Mouse (Mus musculus) neural tube, embryonic 12.5 days (tissue): ENCODE measurements around the gene Mbnl1. TPM values are rescaled to one million over a fixed set of nuclear protein-coding genes. Genes with fewer than 3 reads are reported as not detected.

Experiments
- ATAC-seq: fragments of 200-750 bp; cut with Nextera tagmentation; 2 replicates; pipeline ENCODE4 v1.8.0; 2017; ENCODE audit warnings: low read depth, mild to moderate bottlenecking, moderate TSS enrichment, moderate library complexity; ENCODE audit not compliant: low FRiP score
- H3K27ac ChIP-seq: fragments of 300-500 bp; sonication (generic); 2 replicates; pipeline ENCODE4 v1.5.1; 2016
- H3K27me3 ChIP-seq: fragments of 300-500 bp; sonication (generic); replicated peaks from 2 replicates; pipeline ENCODE4 v1.6.1; 2016; ENCODE audit warnings: mild to moderate bottlenecking
- H3K36me3 ChIP-seq: fragments of 300-500 bp; sonication (generic); 2 replicates; pipeline ENCODE4 v1.6.1; 2016; ENCODE audit warnings: mild to moderate bottlenecking
- H3K4me1 ChIP-seq: fragments of 300-500 bp; sonication (generic); 2 replicates; pipeline ENCODE4 v1.6.1; 2016
- H3K4me2 ChIP-seq: fragments of 300-500 bp; sonication (generic); replicated peaks from 2 replicates; pipeline ENCODE4 v1.6.1; 2016; ENCODE audit warnings: mild to moderate bottlenecking
- H3K4me3 ChIP-seq: fragments of 300-500 bp; sonication (generic); 2 replicates; pipeline ENCODE4 v1.5.1; 2016
- H3K9ac ChIP-seq: fragments of 300-500 bp; sonication (generic); 2 replicates; pipeline ENCODE4 v1.6.1; 2016; ENCODE audit warnings: mild to moderate bottlenecking
- H3K9me3 ChIP-seq: fragments of 300-500 bp; sonication (generic); 2 replicates; pipeline ENCODE4 v1.6.1; 2016; ENCODE audit warnings: mild to moderate bottlenecking
- WGBS: fragments of 180-500 bp; shearing (Covaris S2); methylation state at CpG from one replicate; pipeline ENCODE4 v1.1.7; 2016; 5-methylcytosine and 5-hydroxymethylcytosine counted together
- polyA plus RNA-seq: library from polyadenylated mRNA; unstranded; fragments of >200 nt; fragmentation: Nextera tagmentation; extraction: Ambion mirVana; gene quantifications from 2 replicates; pipeline ENCODE4 v1.2.1, GENCODE M21; 2016

The Mbnl1 gene
- polyA plus RNA-seq, 1 experiment from 2014 or later, result 45.6 TPM

DNA sequence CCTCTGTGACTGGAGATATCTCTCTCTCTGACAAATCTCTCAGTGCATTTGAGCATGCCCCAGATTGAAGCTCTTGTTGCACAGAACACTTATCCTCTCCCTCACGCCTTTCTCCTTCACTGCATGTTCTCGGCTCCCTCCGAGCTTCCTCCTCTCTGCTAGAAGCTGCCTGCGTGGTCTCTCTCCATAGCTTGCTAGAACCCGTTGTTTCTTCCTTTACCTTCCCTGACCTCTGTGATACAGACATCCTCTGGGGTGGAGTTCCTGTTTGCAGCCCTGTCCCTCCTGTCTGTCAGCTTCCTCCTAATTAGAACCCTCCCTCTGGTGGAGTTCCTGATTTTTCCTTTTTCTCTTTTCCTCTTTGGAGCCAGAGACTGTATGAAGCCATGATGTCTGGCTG is 108.1 kb downstream of the Mbnl1 start:
- Histone ChIP-seq H3K27ac (no peak overlapping the region), H3K36me3 (no peaks in the 10 kb centered on the region), H3K4me1 (0 out of 2 replicates have a peak, but pooled peaks cover 3% of the 10 kb centered on the region), H3K9ac (no peak overlapping the region), H3K9me3 (no peaks in the 10 kb centered on the region), H3K4me3 (no peak overlapping the region), H3K27me3 (no peaks in the 10 kb centered on the region), H3K4me2 (no peak overlapping the region)
- no peak for ATAC-seq
- 46% methylated on average over 5 of the region's 5 CpGs for WGBS

DNA sequence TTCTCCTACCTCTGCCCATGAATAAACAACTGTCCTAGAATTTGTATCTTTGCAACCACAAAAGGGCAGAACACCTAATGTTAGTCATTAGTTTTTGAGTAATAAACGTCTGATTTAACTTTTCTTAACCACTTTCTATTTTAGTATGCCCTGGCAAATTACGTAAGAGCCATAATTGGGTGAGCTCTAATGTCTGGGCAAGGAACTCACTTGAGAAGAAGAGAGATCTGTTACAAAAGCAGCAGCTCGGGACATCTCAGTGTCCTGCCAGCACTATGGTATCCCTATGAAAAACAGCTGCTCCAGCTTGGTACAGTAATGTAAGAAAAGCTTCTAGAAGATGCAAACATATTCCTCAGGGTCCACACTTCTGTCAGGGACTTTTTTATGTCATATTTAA is 109.5 kb downstream of the Mbnl1 start:
- WGBS, result 42% methylated on average over 3 of the region's 3 CpGs

GRCm38 (mm10) chr3:60582620-60583019 is 110.0 kb downstream of the Mbnl1 start:
- 45% methylated on average over 1 of the region's 1 CpGs for WGBS

More for the DNA sequence above, 109.5 kb downstream of the Mbnl1 start:
- Histone ChIP-seq H3K9me3 (no peaks in the 10 kb centered on the region), H3K27ac (no peak overlapping the region), H3K9ac (no peak overlapping the region), H3K4me3 (no peak overlapping the region), H3K27me3 (no peaks in the 10 kb centered on the region), H3K4me1 (0 out of 2 replicates have a peak, but pooled peaks cover 5% of the 10 kb centered on the region), H3K36me3 (no peaks in the 10 kb centered on the region), H3K4me2 (no peak overlapping the region)
- ATAC-seq, result no peak; the same call in 1 of the 2 replicates

DNA sequence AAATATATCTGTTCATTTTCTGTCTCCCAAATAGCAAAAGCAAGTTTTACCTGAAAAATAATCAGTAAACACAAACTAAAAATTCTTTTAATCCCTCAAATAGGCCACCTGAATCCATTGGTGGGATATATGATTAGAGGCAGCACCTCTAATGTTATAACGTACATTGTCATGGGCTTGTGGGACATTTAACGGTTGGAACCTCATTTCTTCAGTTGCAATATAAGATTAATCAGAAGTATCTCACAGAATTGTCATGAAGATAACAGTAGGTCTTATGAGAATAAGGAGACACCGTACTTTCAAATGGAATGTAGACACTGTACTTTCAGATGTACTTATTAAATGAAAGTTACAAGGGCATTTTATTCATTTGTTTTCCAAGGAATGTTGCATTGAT is 112.1 kb downstream of the Mbnl1 start:
- Histone ChIP-seq H3K9ac (no peak overlapping the region), H3K9me3 (no peaks in the 10 kb centered on the region), H3K4me3 (no peak overlapping the region), H3K27ac (no peak overlapping the region), H3K27me3 (no peaks in the 10 kb centered on the region), H3K4me1 (0 out of 2 replicates have a peak, but pooled peaks cover 6% of the 10 kb centered on the region), H3K4me2 (no peak overlapping the region), H3K36me3 (no peaks in the 10 kb centered on the region)
- 96% methylated on average over 3 of the region's 3 CpGs for WGBS
- no peak for ATAC-seq

More at GRCm38 (mm10) chr3:60582620-60583019, 110.0 kb downstream of the Mbnl1 start:
- H3K4me2 ChIP-seq, result no peak overlapping the region
- H3K27ac ChIP-seq, result no peak overlapping the region
- no peaks in the 10 kb centered on the region for H3K9me3 ChIP-seq
- H3K4me1 ChIP-seq, result 0 out of 2 replicates have a peak, but pooled peaks cover 6% of the 10 kb centered on the region
- no peaks in the 10 kb centered on the region for H3K36me3 ChIP-seq
- peak; percentile 57 for ATAC-seq
- H3K4me3 ChIP-seq, result no peak overlapping the region
- no peak overlapping the region for H3K9ac ChIP-seq
- H3K27me3 ChIP-seq, result no peaks in the 10 kb centered on the region

- Histone ChIP-seq H3K27me3 (no peaks in the 10 kb centered on the region), H3K9ac (no peak overlapping the region), H3K4me1 (0 out of 2 replicates have a peak, but pooled peaks cover 4% of the 10 kb centered on the region), H3K4me3 (no peak overlapping the region), H3K27ac (no peak overlapping the region), H3K4me2 (no peak overlapping the region), H3K36me3 (no peaks in the 10 kb centered on the region), H3K9me3 (no peaks in the 10 kb centered on the region)
- ATAC-seq, result no peak
- WGBS, result 90% methylated on average over 3 of the region's 3 CpGs
Observed at GRCm38 (mm10) chr3:60586046-60586445, 113.4 kb downstream of the Mbnl1 start.

GRCm38 (mm10) chr3:60587149-60587548 is 114.5 kb downstream of the Mbnl1 start:
- ATAC-seq, result no peak
- H3K27ac ChIP-seq, result no peak overlapping the region
- no peaks in the 10 kb centered on the region for H3K36me3 ChIP-seq
- H3K9ac ChIP-seq, result no peak overlapping the region
- H3K9me3 ChIP-seq, result no peaks in the 10 kb centered on the region
- WGBS, result 64% methylated on average over 4 of the region's 4 CpGs
- H3K4me2 ChIP-seq, result no peak overlapping the region
- H3K4me1 ChIP-seq, result 0 out of 2 replicates have a peak, but pooled peaks cover 4% of the 10 kb centered on the region
- no peaks in the 10 kb centered on the region for H3K27me3 ChIP-seq
- H3K4me3 ChIP-seq, result no peak overlapping the region

DNA sequence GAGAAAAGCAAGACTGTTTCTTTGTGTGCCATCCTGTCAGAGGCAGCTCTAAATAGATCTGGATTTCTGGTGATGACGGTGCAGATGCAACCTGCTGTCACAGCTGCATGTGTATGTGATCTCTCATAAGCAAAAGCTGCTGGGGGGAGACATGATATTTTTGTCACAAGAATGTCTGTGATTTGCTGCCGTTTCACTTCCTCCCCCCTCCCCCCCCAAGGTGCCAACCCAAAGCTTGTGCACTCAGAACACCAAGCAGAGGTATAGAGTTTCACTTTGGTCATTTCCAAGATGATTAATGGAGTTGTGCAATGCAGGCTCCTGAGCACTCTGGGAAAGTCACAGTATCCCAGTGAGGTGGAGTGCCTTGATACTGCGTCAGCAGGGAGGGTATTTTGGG is 116.7 kb downstream of the Mbnl1 start:
- Histone ChIP-seq H3K4me3 (no peak overlapping the region), H3K9ac (no peak overlapping the region), H3K9me3 (no peaks in the 10 kb centered on the region), H3K27ac (no peak overlapping the region), H3K4me2 (no peak overlapping the region), H3K27me3 (no peaks in the 10 kb centered on the region), H3K36me3 (no peaks in the 10 kb centered on the region), H3K4me1 (peaks cover 8% of the 10 kb centered on the region; the same call in 1 of the 2 replicates)
- WGBS, result 79% methylated on average over 3 of the region's 3 CpGs
- ATAC-seq, result no peak

GRCm38 (mm10) chr3:60595606-60596005 is 123.0 kb downstream of the Mbnl1 start:
- Histone ChIP-seq H3K4me1 (peaks cover 4% of the 10 kb centered on the region; the same call in 1 of the 2 replicates), H3K36me3 (no peaks in the 10 kb centered on the region), H3K9ac (no peak overlapping the region), H3K27ac (no peak overlapping the region), H3K4me2 (no peak overlapping the region), H3K9me3 (no peaks in the 10 kb centered on the region), H3K27me3 (no peaks in the 10 kb centered on the region), H3K4me3 (no peak overlapping the region)
- WGBS, result 90% methylated on average over 10 of the region's 10 CpGs
- ATAC-seq, result no peak

- Histone ChIP-seq H3K27me3 (no peaks in the 10 kb centered on the region), H3K9me3 (no peaks in the 10 kb centered on the region), H3K4me2 (no peak overlapping the region), H3K27ac (no peak overlapping the region), H3K4me3 (no peak overlapping the region), H3K36me3 (no peaks in the 10 kb centered on the region), H3K9ac (no peak overlapping the region), H3K4me1 (peaks cover 4% of the 10 kb centered on the region; the same call in 1 of the 2 replicates)
- ATAC-seq, result no peak
- 62% methylated on average over 4 of the region's 4 CpGs for WGBS
Observed at GRCm38 (mm10) chr3:60596985-60597384, 124.4 kb downstream of the Mbnl1 start.

DNA sequence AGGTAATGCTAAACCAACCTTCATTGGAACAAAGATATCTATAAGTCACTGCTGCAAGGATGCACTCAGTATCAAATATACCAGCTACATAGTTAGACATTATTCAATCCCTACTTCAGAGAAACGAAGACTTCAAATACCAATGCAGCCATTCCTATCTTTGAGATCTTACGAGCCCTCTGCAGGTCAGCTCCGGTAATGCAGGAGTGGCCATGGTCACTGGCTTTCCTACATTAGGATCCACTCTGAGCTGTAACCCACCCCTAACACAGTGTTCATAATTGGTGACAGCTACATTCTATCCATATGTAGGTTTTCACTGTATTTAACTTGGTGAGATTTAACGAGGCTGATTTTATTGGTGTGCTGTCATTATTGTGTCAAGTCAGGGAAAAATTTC is 129.1 kb downstream of the Mbnl1 start:
- H3K4me1 ChIP-seq, result no peaks in the 10 kb centered on the region
- WGBS, result 25% methylated on average over 4 of the region's 4 CpGs
- peak; percentile 81 for ATAC-seq
- no peak overlapping the region for H3K4me2 ChIP-seq
- no peak overlapping the region for H3K4me3 ChIP-seq
- no peaks in the 10 kb centered on the region for H3K27me3 ChIP-seq
- H3K9ac ChIP-seq, result no peak overlapping the region
- no peaks in the 10 kb centered on the region for H3K36me3 ChIP-seq
- no peak overlapping the region for H3K27ac ChIP-seq
- no peaks in the 10 kb centered on the region for H3K9me3 ChIP-seq

DNA sequence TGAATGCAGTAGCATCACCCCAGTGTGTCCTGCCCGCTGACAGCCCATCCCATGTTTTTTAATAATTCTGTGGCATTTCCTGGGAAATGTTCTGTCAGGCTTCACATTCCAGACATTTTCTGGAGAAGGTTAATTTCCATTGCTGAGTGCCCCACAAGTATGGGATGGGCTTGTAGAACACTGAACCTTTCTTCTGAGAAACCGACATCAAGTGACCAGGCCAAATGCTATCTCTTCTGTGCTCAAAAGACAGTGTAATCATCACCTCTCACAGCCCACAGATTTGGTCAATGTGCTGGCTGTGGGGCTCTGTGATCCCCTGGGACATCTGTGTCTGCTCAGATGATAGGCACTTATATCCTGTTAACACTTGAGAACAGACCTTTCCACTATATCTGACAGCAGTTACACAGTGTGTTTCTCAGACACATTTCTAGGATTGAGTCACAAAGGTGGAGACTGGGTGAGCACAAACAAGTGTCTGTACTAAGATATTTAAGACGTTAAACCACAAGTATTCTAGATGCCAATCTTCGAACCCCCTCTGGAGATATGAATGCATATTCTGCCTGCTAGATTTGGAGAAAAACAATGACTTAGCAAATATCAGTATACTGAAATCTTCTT is 130.4 kb downstream of the Mbnl1 start:
- Histone ChIP-seq H3K4me3 (no peak overlapping the region), H3K27me3 (no peaks in the 10 kb centered on the region), H3K9ac (no peak overlapping the region), H3K9me3 (no peaks in the 10 kb centered on the region), H3K4me1 (no peaks in the 10 kb centered on the region), H3K4me2 (no peak overlapping the region), H3K27ac (no peak overlapping the region), H3K36me3 (no peaks in the 10 kb centered on the region)
- 91% methylated on average over 4 of the region's 4 CpGs for WGBS
- ATAC-seq, result no peak

DNA sequence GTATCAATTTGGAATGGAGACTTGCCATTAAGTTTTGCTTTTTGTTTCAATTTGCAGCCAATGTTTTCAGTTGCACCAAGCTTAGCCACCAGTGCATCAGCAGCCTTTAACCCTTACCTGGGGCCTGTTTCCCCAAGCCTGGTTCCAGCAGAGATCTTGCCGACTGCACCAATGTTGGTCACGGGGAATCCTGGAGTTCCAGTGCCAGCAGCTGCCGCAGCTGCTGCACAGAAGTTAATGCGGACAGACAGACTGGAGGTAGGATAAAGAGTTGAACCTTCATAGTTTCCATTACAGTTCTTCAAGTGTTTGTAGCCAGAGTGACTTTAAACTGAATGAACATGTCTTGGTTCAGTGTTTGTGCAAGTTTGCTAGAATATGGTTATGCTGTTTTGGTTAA is 131.0 kb downstream of the Mbnl1 start:
- Histone ChIP-seq H3K4me2 (no peak overlapping the region), H3K4me3 (no peak overlapping the region), H3K27ac (no peak overlapping the region), H3K36me3 (no peaks in the 10 kb centered on the region), H3K9ac (no peak overlapping the region), H3K9me3 (no peaks in the 10 kb centered on the region), H3K27me3 (no peaks in the 10 kb centered on the region), H3K4me1 (no peaks in the 10 kb centered on the region)
- WGBS, result 96% methylated on average over 4 of the region's 4 CpGs
- no peak for ATAC-seq

GRCm38 (mm10) chr3:60604205-60604604 is 131.6 kb downstream of the Mbnl1 start:
- no peak overlapping the region for H3K4me3 ChIP-seq
- no peak for ATAC-seq
- no peak overlapping the region for H3K9ac ChIP-seq
- no peaks in the 10 kb centered on the region for H3K4me1 ChIP-seq
- H3K27ac ChIP-seq, result no peak overlapping the region
- no peaks in the 10 kb centered on the region for H3K27me3 ChIP-seq
- no peak overlapping the region for H3K4me2 ChIP-seq
- H3K9me3 ChIP-seq, result no peaks in the 10 kb centered on the region
- 93% methylated on average over 6 of the region's 6 CpGs for WGBS
- H3K36me3 ChIP-seq, result no peaks in the 10 kb centered on the region
